Mouse (Mus musculus) hindbrain, embryonic 12.5 days (tissue): ENCODE data around the gene Rbm19. TPM values are rescaled to one million over a fixed set of nuclear protein-coding genes. Genes with fewer than 3 reads are reported as not detected.

Experiments used
- ATAC-seq: fragments of 200-750 bp; cut with Nextera tagmentation; 2 replicates; pipeline ENCODE4 v1.8.0; 2017; ENCODE audit warnings: moderate TSS enrichment; ENCODE audit not compliant: low FRiP score
- H3K27ac ChIP-seq: fragments of 300-500 bp; sonication (generic); 2 replicates; pipeline ENCODE4 v1.5.1; 2016; ENCODE audit warnings: mild to moderate bottlenecking
- H3K27me3 ChIP-seq: fragments of 300-500 bp; sonication (generic); 2 replicates; pipeline ENCODE4 v1.6.1; 2016; ENCODE audit warnings: mild to moderate bottlenecking
- H3K36me3 ChIP-seq: fragments of 300-500 bp; sonication (generic); 2 replicates; pipeline ENCODE4 v1.6.1; 2016; ENCODE audit warnings: mild to moderate bottlenecking
- H3K4me1 ChIP-seq: fragments of 300-500 bp; sonication (generic); 2 replicates; pipeline ENCODE4 v1.6.1; 2016
- H3K4me2 ChIP-seq: fragments of 300-500 bp; sonication (generic); replicated peaks from 2 replicates; pipeline ENCODE4 v1.6.1; 2016; ENCODE audit warnings: mild to moderate bottlenecking
- H3K4me3 ChIP-seq: fragments of 300-500 bp; sonication (generic); 2 replicates; pipeline ENCODE4 v1.5.1; 2016; ENCODE audit warnings: mild to moderate bottlenecking
- H3K9ac ChIP-seq: fragments of 300-500 bp; sonication (generic); 2 replicates; pipeline ENCODE4 v1.6.1; 2016; ENCODE audit warnings: mild to moderate bottlenecking, moderate library complexity
- H3K9me3 ChIP-seq: fragments of 300-500 bp; sonication (generic); replicated peaks from 2 replicates; pipeline ENCODE4 v1.6.1; 2016; ENCODE audit warnings: mild to moderate bottlenecking
- WGBS: fragments of 180-500 bp; shearing (Covaris S2); methylation state at CpG from one replicate; pipeline ENCODE4 v1.1.7; 2016; 5-methylcytosine and 5-hydroxymethylcytosine counted together
- polyA plus RNA-seq: library from polyadenylated mRNA; unstranded; fragments of >200 nt; fragmentation: Nextera tagmentation; extraction: Ambion mirVana; gene quantifications from 2 replicates; pipeline ENCODE4 v1.2.1, GENCODE M21; 2016

The Rbm19 gene
- polyA plus RNA-seq, 1 experiment from 2014 or later, result 28.2 TPM

GRCm38 (mm10) chr5:120153140-120153539 lies 36.9 kb downstream of the Rbm19 start:
- H3K36me3 ChIP-seq, result no peaks in the 10 kb centered on the region
- H3K27ac ChIP-seq, result no peak overlapping the region
- WGBS, result 93% methylated on average over 3 of the region's 3 CpGs
- H3K4me2 ChIP-seq, result no peak overlapping the region
- no peaks in the 10 kb centered on the region for H3K9me3 ChIP-seq
- no peak overlapping the region for H3K4me3 ChIP-seq
- peaks cover 23% of the 10 kb centered on the region for H3K4me1 ChIP-seq
- H3K27me3 ChIP-seq, result no peaks in the 10 kb centered on the region
- no peak for ATAC-seq
- H3K9ac ChIP-seq, result no peak overlapping the region

GRCm38 (mm10) chr5:120155672-120156071 lies 39.4 kb downstream of the Rbm19 start:
- Histone ChIP-seq H3K36me3 (no peaks in the 10 kb centered on the region), H3K27ac (peak overlapping the region; percentile 73), H3K9ac (peak overlapping the region; percentile 32), H3K27me3 (no peaks in the 10 kb centered on the region), H3K4me1 (peaks cover 23% of the 10 kb centered on the region), H3K9me3 (no peaks in the 10 kb centered on the region), H3K4me3 (no peak overlapping the region), H3K4me2 (no peak overlapping the region)
- WGBS, result 60% methylated on average over 10 of the region's 10 CpGs
- ATAC-seq, result no peak

- Histone ChIP-seq H3K9ac (peak overlapping the region; percentile 32; the same call in 1 of the 2 replicates), H3K9me3 (no peaks in the 10 kb centered on the region)
- 63% methylated on average over 21 of the region's 21 CpGs for WGBS
These were observed 40.1 kb downstream of the Rbm19 start for GRCm38 (mm10) chr5:120156166-120156909.

GRCm38 (mm10) chr5:120157115-120157514 lies 40.9 kb downstream of the Rbm19 start:
- Histone ChIP-seq H3K4me2 (no peak overlapping the region), H3K4me3 (no peak overlapping the region), H3K36me3 (no peaks in the 10 kb centered on the region), H3K27me3 (no peaks in the 10 kb centered on the region), H3K9ac (no peak overlapping the region), H3K27ac (no peak overlapping the region), H3K4me1 (peaks cover 23% of the 10 kb centered on the region), H3K9me3 (no peaks in the 10 kb centered on the region)
- no peak for ATAC-seq
- 80% methylated on average over 3 of the region's 3 CpGs for WGBS

More at GRCm38 (mm10) chr5:120156166-120156909, 40.1 kb downstream of the Rbm19 start:
- Histone ChIP-seq H3K27me3 (no peaks in the 10 kb centered on the region), H3K4me2 (no peak overlapping the region), H3K4me1 (peaks cover 23% of the 10 kb centered on the region), H3K4me3 (no peak overlapping the region), H3K36me3 (no peaks in the 10 kb centered on the region), H3K27ac (peak overlapping the region; percentile 73)
- ATAC-seq, result no peak

GRCm38 (mm10) chr5:120158476-120158875 lies 42.2 kb downstream of the Rbm19 start:
- Histone ChIP-seq H3K4me1 (peaks cover 23% of the 10 kb centered on the region), H3K27ac (no peak overlapping the region), H3K9me3 (no peaks in the 10 kb centered on the region), H3K4me2 (no peak overlapping the region), H3K9ac (no peak overlapping the region), H3K27me3 (no peaks in the 10 kb centered on the region), H3K4me3 (no peak overlapping the region), H3K36me3 (no peaks in the 10 kb centered on the region)
- 71% methylated on average over 2 of the region's 2 CpGs for WGBS
- no peak for ATAC-seq

GRCm38 (mm10) chr5:120160923-120161658 lies 44.8 kb downstream of the Rbm19 start:
- 91% methylated on average over 8 of the region's 8 CpGs for WGBS
- no peak overlapping the region for H3K27ac ChIP-seq
- H3K9ac ChIP-seq, result no peak overlapping the region
- peaks cover 11% of the 10 kb centered on the region for H3K4me1 ChIP-seq
- no peaks in the 10 kb centered on the region for H3K9me3 ChIP-seq
- no peaks in the 10 kb centered on the region for H3K36me3 ChIP-seq
- ATAC-seq, result no peak
- H3K4me2 ChIP-seq, result no peak overlapping the region
- no peaks in the 10 kb centered on the region for H3K27me3 ChIP-seq
- no peak overlapping the region for H3K4me3 ChIP-seq

- Histone ChIP-seq H3K27ac (no peak overlapping the region), H3K4me2 (no peak overlapping the region), H3K9ac (no peak overlapping the region), H3K9me3 (no peaks in the 10 kb centered on the region), H3K4me1 (no peaks in the 10 kb centered on the region), H3K4me3 (no peak overlapping the region), H3K27me3 (no peaks in the 10 kb centered on the region), H3K36me3 (no peaks in the 10 kb centered on the region)
- WGBS, result 97% methylated on average over 10 of the region's 10 CpGs
- ATAC-seq, result no peak
These were observed 46.4 kb downstream of the Rbm19 start for GRCm38 (mm10) chr5:120162689-120163088.

GRCm38 (mm10) chr5:120163428-120163827 lies 47.2 kb downstream of the Rbm19 start:
- Histone ChIP-seq H3K9me3 (no peaks in the 10 kb centered on the region), H3K9ac (no peak overlapping the region), H3K4me2 (no peak overlapping the region), H3K4me1 (no peaks in the 10 kb centered on the region), H3K36me3 (no peaks in the 10 kb centered on the region), H3K4me3 (no peak overlapping the region), H3K27ac (no peak overlapping the region), H3K27me3 (no peaks in the 10 kb centered on the region)
- ATAC-seq, result no peak
- 69% methylated on average over 6 of the region's 6 CpGs for WGBS

GRCm38 (mm10) chr5:120164450-120164849 lies 48.2 kb downstream of the Rbm19 start:
- Histone ChIP-seq H3K4me3 (no peak overlapping the region), H3K36me3 (no peaks in the 10 kb centered on the region), H3K9ac (no peak overlapping the region), H3K27ac (no peak overlapping the region), H3K4me2 (no peak overlapping the region), H3K9me3 (no peaks in the 10 kb centered on the region), H3K4me1 (no peaks in the 10 kb centered on the region), H3K27me3 (no peaks in the 10 kb centered on the region)
- ATAC-seq, result no peak
- 85% methylated on average over 11 of the region's 11 CpGs for WGBS

- Histone ChIP-seq H3K4me1 (no peaks in the 10 kb centered on the region), H3K36me3 (no peaks in the 10 kb centered on the region), H3K27ac (no peak overlapping the region), H3K4me2 (no peak overlapping the region), H3K9ac (no peak overlapping the region), H3K27me3 (no peaks in the 10 kb centered on the region), H3K9me3 (no peaks in the 10 kb centered on the region), H3K4me3 (no peak overlapping the region)
- ATAC-seq, result no peak
- WGBS, result 66% methylated on average over 9 of the region's 9 CpGs
These were observed 49.0 kb downstream of the Rbm19 start for GRCm38 (mm10) chr5:120165061-120165942.

- no peak overlapping the region for H3K4me2 ChIP-seq
- no peak overlapping the region for H3K9ac ChIP-seq
- H3K27ac ChIP-seq, result no peak overlapping the region
- no peaks in the 10 kb centered on the region for H3K9me3 ChIP-seq
- H3K36me3 ChIP-seq, result no peaks in the 10 kb centered on the region
- WGBS, result 78% methylated on average over 13 of the region's 13 CpGs
- ATAC-seq, result no peak
- no peaks in the 10 kb centered on the region for H3K27me3 ChIP-seq
- H3K4me1 ChIP-seq, result peaks cover 12% of the 10 kb centered on the region
- no peak overlapping the region for H3K4me3 ChIP-seq
These were observed 51.6 kb downstream of the Rbm19 start for GRCm38 (mm10) chr5:120167787-120168325.
